Mouse (Mus musculus) myocyte (in vitro differentiated cells): ENCODE measurements around the gene Nsg2. TPM values are rescaled to one million over a fixed set of nuclear protein-coding genes. Genes with fewer than 3 reads are reported as not detected.

Source experiments
- H3K27me3 ChIP-seq: one replicate; pipeline ENCODE4 v1.6.1; 2011; ENCODE audit not compliant: control insufficient read depth, insufficient read depth, insufficient read length
- H3K36me3 ChIP-seq: one replicate; pipeline ENCODE4 v1.6.1; 2011; ENCODE audit not compliant: control insufficient read depth, insufficient read depth
- H3K4me2 ChIP-seq: one replicate; pipeline ENCODE4 v1.6.1; 2011; ENCODE audit warnings: low read depth, control low read depth
- H3K4me3 ChIP-seq: one replicate; pipeline ENCODE4 v1.5.1; 2011; ENCODE audit warnings: mild to moderate bottlenecking, control low read depth, moderate library complexity
- H3K79me2 ChIP-seq: one replicate; pipeline ENCODE4 v1.6.1; 2011; ENCODE audit not compliant: control insufficient read depth, insufficient read depth
- H3ac ChIP-seq: one replicate; pipeline ENCODE4 v1.6.1; 2011; ENCODE audit not compliant: control insufficient read depth, insufficient read length
- CEBPB ChIP-seq: IDR thresholded peaks from 2 replicates; pipeline ENCODE4 v1.6.1; 2011; ENCODE audit warnings: mild to moderate bottlenecking, moderate library complexity; ENCODE audit not compliant: poor library complexity, insufficient read depth, severe bottlenecking
- E2F4 ChIP-seq: IDR thresholded peaks from one replicate; pipeline ENCODE4 v1.6.1; 2011; ENCODE audit warnings: mild to moderate bottlenecking, control low read depth, moderate library complexity; ENCODE audit not compliant: insufficient read depth
- MAX ChIP-seq: IDR thresholded peaks from one replicate; pipeline ENCODE4 v1.6.1; 2011; ENCODE audit warnings: low read depth, mild to moderate bottlenecking, control low read depth
- MYOD1 ChIP-seq, 3 experiments: IDR thresholded peaks; one replicate each; pipeline ENCODE4 v1.6.1; 2011; ENCODE audit warnings: control low read depth in 2 of 3, low read depth in 2 of 3, mild to moderate bottlenecking in 2 of 3, moderate library complexity in 1 of 3; ENCODE audit not compliant: insufficient read length in 2 of 3, control insufficient read depth in 1 of 3
- MYOG ChIP-seq, 3 experiments: IDR thresholded peaks; one replicate each; pipeline ENCODE4 v1.6.1; 2011; ENCODE audit warnings: control low read depth in 2 of 3, low read depth in 2 of 3, mild to moderate bottlenecking in 2 of 3; ENCODE audit not compliant: insufficient read length in 2 of 3, control insufficient read depth in 1 of 3, insufficient read depth in 1 of 3
- POLR2A ChIP-seq: IDR thresholded peaks from one replicate; pipeline ENCODE4 v1.6.1; 2011; ENCODE audit warnings: low read depth, mild to moderate bottlenecking, control low read depth, moderate library complexity; ENCODE audit not compliant: insufficient read length
- POLR2AphosphoS2 ChIP-seq: IDR thresholded peaks from one replicate; pipeline ENCODE4 v1.6.1; 2011; ENCODE audit warnings: low read depth, control low read depth; ENCODE audit not compliant: insufficient read length
- REST ChIP-seq: IDR thresholded peaks from one replicate; pipeline ENCODE4 v1.6.1; 2011; ENCODE audit warnings: mild to moderate bottlenecking, control low read depth, moderate library complexity; ENCODE audit not compliant: insufficient read depth, insufficient read length
- SRF ChIP-seq: IDR thresholded peaks from one replicate; pipeline ENCODE4 v1.6.1; 2011; ENCODE audit warnings: low read depth; ENCODE audit not compliant: control insufficient read depth, insufficient read length
- TCF12 ChIP-seq: IDR thresholded peaks from one replicate; pipeline ENCODE4 v1.6.1; 2011; ENCODE audit warnings: mild to moderate bottlenecking, control low read depth; ENCODE audit not compliant: poor library complexity, insufficient read depth, severe bottlenecking
- TCF3 ChIP-seq: IDR thresholded peaks from one replicate; pipeline ENCODE4 v1.6.1; 2011; ENCODE audit warnings: low read depth, control low read depth; ENCODE audit not compliant: insufficient read length
- USF1 ChIP-seq: IDR thresholded peaks from one replicate; pipeline ENCODE4 v1.6.1; 2011; ENCODE audit warnings: low read depth, mild to moderate bottlenecking, control low read depth, moderate library complexity
- polyA plus RNA-seq: library from polyadenylated mRNA; unstranded; fragments of >200 nt; fragmentation: generic; extraction: Trizol; gene quantifications from one replicate; pipeline ENCODE4 v1.2.1, GENCODE M21; 2012; ENCODE audit warnings: missing spikeins

Gene Nsg2
- polyA plus RNA-seq, 1 experiment, result 0.18 TPM

GRCm38 (mm10) chr11:32011867-32012603, 11.8 kb downstream of the Nsg2 start:
- H3K36me3 ChIP-seq, result no peaks in the 10 kb centered on the region
- H3K4me2 ChIP-seq, result no peak overlapping the region
- no peaks in the 10 kb centered on the region for H3K79me2 ChIP-seq
- no peak overlapping the region for H3ac ChIP-seq
- H3K27me3 ChIP-seq, result no peaks in the 10 kb centered on the region
- TF ChIP-seq MYOD1 (IDR thresholded peaks at IDR 0.05; ENCODE audit: control insufficient read depth in 1 of 3, insufficient read length in 2 of 3, low read depth in 2 of 3), result no peak
- TF ChIP-seq TCF12, result no peak
- TF ChIP-seq MAX, result no peak
- no peak for TF ChIP-seq USF1
- TF ChIP-seq POLR2A, result no peak
- no peak for TF ChIP-seq CEBPB
- no peak for TF ChIP-seq MYOG (IDR thresholded peaks at IDR 0.05; ENCODE audit: control insufficient read depth in 1 of 3, insufficient read depth in 1 of 3, insufficient read length in 2 of 3, low read depth in 2 of 3)
- no peak for TF ChIP-seq TCF3
- TF ChIP-seq POLR2AphosphoS2, result no peak
- no peak for TF ChIP-seq SRF
- no peak for TF ChIP-seq REST
- no peak for TF ChIP-seq E2F4
- H3K4me3 ChIP-seq, result no peak overlapping the region

- Histone ChIP-seq H3K36me3 (no peaks in the 10 kb centered on the region), H3K4me3 (no peak overlapping the region), H3ac (no peak overlapping the region), H3K27me3 (no peaks in the 10 kb centered on the region), H3K79me2 (no peaks in the 10 kb centered on the region), H3K4me2 (no peak overlapping the region)
- no peak for TF ChIP-seq TCF3
- no peak for TF ChIP-seq MAX
- no peak for TF ChIP-seq POLR2AphosphoS2
- TF ChIP-seq USF1, result no peak
- no peak for TF ChIP-seq MYOD1 (IDR thresholded peaks at IDR 0.05; ENCODE audit: control insufficient read depth in 1 of 3, insufficient read length in 2 of 3, low read depth in 2 of 3)
- no peak for TF ChIP-seq E2F4
- no peak for TF ChIP-seq CEBPB
- no peak for TF ChIP-seq REST
- TF ChIP-seq TCF12, result no peak
- TF ChIP-seq MYOG (IDR thresholded peaks at IDR 0.05; ENCODE audit: control insufficient read depth in 1 of 3, insufficient read depth in 1 of 3, insufficient read length in 2 of 3, low read depth in 2 of 3), result no peak
- TF ChIP-seq POLR2A, result no peak
- TF ChIP-seq SRF, result no peak
These were observed 12.8 kb downstream of the Nsg2 start for GRCm38 (mm10) chr11:32013014-32013427.

GRCm38 (mm10) chr11:32013561-32013960, 13.3 kb downstream of the Nsg2 start:
- Histone ChIP-seq H3K27me3 (no peaks in the 10 kb centered on the region), H3K4me2 (no peak overlapping the region), H3K79me2 (no peaks in the 10 kb centered on the region), H3K36me3 (no peaks in the 10 kb centered on the region), H3ac (no peak overlapping the region), H3K4me3 (no peak overlapping the region)
- TF ChIP-seq SRF (no peak), USF1 (no peak), MYOG (IDR thresholded peaks at IDR 0.05; ENCODE audit: control insufficient read depth in 1 of 3, insufficient read depth in 1 of 3, insufficient read length in 2 of 3, low read depth in 2 of 3) (no peak), TCF3 (no peak), E2F4 (no peak), REST (no peak), POLR2A (no peak), CEBPB (no peak), MAX (no peak), MYOD1 (IDR thresholded peaks at IDR 0.05; ENCODE audit: control insufficient read depth in 1 of 3, insufficient read length in 2 of 3, low read depth in 2 of 3) (no peak), POLR2AphosphoS2 (no peak), TCF12 (no peak)

GRCm38 (mm10) chr11:32018201-32018600, 17.9 kb downstream of the Nsg2 start:
- TF ChIP-seq CEBPB (no peak), MAX (no peak), POLR2A (no peak), MYOG (IDR thresholded peaks at IDR 0.05; ENCODE audit: control insufficient read depth in 1 of 3, insufficient read depth in 1 of 3, insufficient read length in 2 of 3, low read depth in 2 of 3) (no peak)
- H3K4me2 ChIP-seq, result no peak overlapping the region
- H3ac ChIP-seq, result no peak overlapping the region
- no peak overlapping the region for H3K4me3 ChIP-seq
- no peaks in the 10 kb centered on the region for H3K27me3 ChIP-seq
- H3K36me3 ChIP-seq, result no peaks in the 10 kb centered on the region
- no peaks in the 10 kb centered on the region for H3K79me2 ChIP-seq
